Mouse (Mus musculus) stomach, postnatal 0 days (tissue): ENCODE measurements around the gene Pde11a. TPM values are rescaled to one million over a fixed set of nuclear protein-coding genes. Genes with fewer than 3 reads are reported as not detected.

ENCODE experiments used
- ATAC-seq: fragments of 200-750 bp; cut with Nextera tagmentation; 2 replicates; pipeline ENCODE4 v1.8.0; 2017; ENCODE audit not compliant: low FRiP score, low TSS enrichment
- DNase-seq: peaks from one replicate; pipeline ENCODE4 v3.0.0-alpha.2; 2016; ENCODE audit warnings: low spot score
- H3K27ac ChIP-seq: fragments of 300-500 bp; sonication (generic); replicated peaks from 2 replicates; pipeline ENCODE4 v1.5.1; 2014; ENCODE audit warnings: mild to moderate bottlenecking, control low read depth
- H3K27me3 ChIP-seq: fragments of 300-500 bp; sonication (generic); 2 replicates; pipeline ENCODE4 v1.6.1; 2014; ENCODE audit warnings: low read length; ENCODE audit not compliant: control insufficient read depth, insufficient read depth
- H3K36me3 ChIP-seq: fragments of 300-500 bp; sonication (generic); 2 replicates; pipeline ENCODE4 v1.6.1; 2014; ENCODE audit warnings: low read length, mixed read lengths; ENCODE audit not compliant: control insufficient read depth, insufficient read depth
- H3K4me1 ChIP-seq: fragments of 300-500 bp; sonication (generic); replicated peaks from 2 replicates; pipeline ENCODE4 v1.6.1; 2014; ENCODE audit warnings: antibody characterized with exemption; ENCODE audit not compliant: control insufficient read depth, insufficient read depth
- H3K4me2 ChIP-seq: fragments of 300-500 bp; sonication (generic); replicated peaks from 2 replicates; pipeline ENCODE4 v1.6.1; 2014; ENCODE audit warnings: low read depth, mild to moderate bottlenecking, control low read depth, moderate library complexity
- H3K4me3 ChIP-seq: fragments of 300-500 bp; sonication (generic); 2 replicates; pipeline ENCODE4 v1.5.1; 2014; ENCODE audit warnings: low read depth, low read length, control low read depth
- H3K9ac ChIP-seq: fragments of 300-500 bp; sonication (generic); 2 replicates; pipeline ENCODE4 v1.6.1; 2014; ENCODE audit warnings: mild to moderate bottlenecking, low read length, control low read depth, mixed read lengths
- H3K9me3 ChIP-seq: fragments of 300-500 bp; sonication (generic); 2 replicates; pipeline ENCODE4 v1.6.1; 2016; ENCODE audit warnings: low read length; ENCODE audit not compliant: control insufficient read depth
- CTCF ChIP-seq: IDR thresholded peaks from 2 replicates; pipeline ENCODE4 v1.5.1; 2016; ENCODE audit warnings: antibody characterized with exemption, low read depth, mild to moderate bottlenecking, moderate library complexity
- EP300 ChIP-seq: optimal IDR thresholded peaks from 2 replicates; pipeline ENCODE3; 2016; ENCODE audit warnings: antibody characterized with exemption
- WGBS: fragments of 180-500 bp; shearing (Covaris S2); extraction: QIAGEN DNeasy Blood & Tissue Kit; methylation state at CpG from one replicate; pipeline ENCODE4 v1.1.7; 2014; 5-methylcytosine and 5-hydroxymethylcytosine counted together
- polyA plus RNA-seq: library from polyadenylated mRNA; unstranded; fragments of >200 nt; fragmentation: Nextera tagmentation; extraction: Ambion mirVana; gene quantifications from 2 replicates; pipeline ENCODE4 v1.2.1, GENCODE M21; 2015

Pde11a gene
- polyA plus RNA-seq, 1 experiment from 2014 or later, result 0.12 TPM

DNA sequence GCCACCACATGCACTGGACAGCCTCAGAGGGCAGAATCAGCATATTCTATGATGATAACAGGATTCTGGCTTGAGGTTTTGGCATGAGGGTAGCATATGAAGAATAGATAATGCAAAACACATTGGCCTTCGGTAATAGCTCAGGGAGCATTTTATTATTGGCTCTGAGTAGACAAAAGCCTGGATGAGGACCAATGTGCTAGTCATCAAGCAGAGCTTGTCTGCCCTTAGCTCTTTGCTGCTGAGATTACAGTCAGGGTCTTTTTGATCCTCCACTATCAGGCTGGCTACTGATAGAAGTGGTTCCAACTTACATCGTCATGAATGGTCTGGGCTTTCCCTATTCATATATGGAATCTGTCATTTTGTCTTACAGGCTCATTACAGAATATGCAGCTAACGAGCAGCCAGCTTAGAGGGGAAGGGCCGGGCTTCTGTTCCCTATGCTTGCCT lies 52.3 kb downstream of the Pde11a start:
- no peak for ATAC-seq
- WGBS, result 68% methylated on average over 4 of the region's 4 CpGs
- TF ChIP-seq CTCF (no peak), EP300 (no peak)

DNA sequence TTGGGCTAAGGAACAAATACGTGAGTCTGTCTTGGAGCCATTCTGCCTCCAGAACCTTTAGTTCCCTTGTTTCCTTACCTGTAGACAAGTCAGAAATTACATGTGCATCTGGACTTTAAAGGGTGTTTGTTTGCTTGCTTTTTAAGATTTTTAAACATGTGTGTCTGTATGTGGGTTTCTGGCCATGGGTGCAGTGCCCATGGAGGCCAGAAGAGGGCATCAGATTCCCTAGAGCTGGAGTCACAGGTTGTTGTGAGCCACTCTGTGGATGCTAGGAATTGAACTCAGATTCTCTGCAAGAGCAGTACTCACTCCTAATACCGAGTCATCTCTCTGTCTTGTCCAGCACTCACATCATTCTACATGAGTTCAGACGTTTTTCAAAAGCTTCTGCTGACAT lies 53.4 kb downstream of the Pde11a start:
- H3K27ac ChIP-seq, result no peak overlapping the region
- H3K9ac ChIP-seq, result no peak overlapping the region
- no peak for ATAC-seq
- H3K36me3 ChIP-seq, result no peaks in the 10 kb centered on the region
- no peaks in the 10 kb centered on the region for H3K27me3 ChIP-seq
- no peak for DNase-seq
- peak; percentile 24; the same call in 1 of the 2 replicates for TF ChIP-seq CTCF
- no peak for TF ChIP-seq EP300
- H3K4me3 ChIP-seq, result no peak overlapping the region
- no peaks in the 10 kb centered on the region for H3K4me1 ChIP-seq
- H3K9me3 ChIP-seq, result no peaks in the 10 kb centered on the region
- 82% methylated on average over 3 of the region's 3 CpGs for WGBS
- H3K4me2 ChIP-seq, result no peak overlapping the region

More for the DNA sequence above, 52.3 kb downstream of the Pde11a start:
- no peaks in the 10 kb centered on the region for H3K36me3 ChIP-seq
- no peak overlapping the region for H3K9ac ChIP-seq
- no peaks in the 10 kb centered on the region for H3K27me3 ChIP-seq
- DNase-seq, result no peak
- H3K4me2 ChIP-seq, result no peak overlapping the region
- H3K27ac ChIP-seq, result no peak overlapping the region
- no peaks in the 10 kb centered on the region for H3K9me3 ChIP-seq
- H3K4me1 ChIP-seq, result no peaks in the 10 kb centered on the region
- H3K4me3 ChIP-seq, result no peak overlapping the region

DNA sequence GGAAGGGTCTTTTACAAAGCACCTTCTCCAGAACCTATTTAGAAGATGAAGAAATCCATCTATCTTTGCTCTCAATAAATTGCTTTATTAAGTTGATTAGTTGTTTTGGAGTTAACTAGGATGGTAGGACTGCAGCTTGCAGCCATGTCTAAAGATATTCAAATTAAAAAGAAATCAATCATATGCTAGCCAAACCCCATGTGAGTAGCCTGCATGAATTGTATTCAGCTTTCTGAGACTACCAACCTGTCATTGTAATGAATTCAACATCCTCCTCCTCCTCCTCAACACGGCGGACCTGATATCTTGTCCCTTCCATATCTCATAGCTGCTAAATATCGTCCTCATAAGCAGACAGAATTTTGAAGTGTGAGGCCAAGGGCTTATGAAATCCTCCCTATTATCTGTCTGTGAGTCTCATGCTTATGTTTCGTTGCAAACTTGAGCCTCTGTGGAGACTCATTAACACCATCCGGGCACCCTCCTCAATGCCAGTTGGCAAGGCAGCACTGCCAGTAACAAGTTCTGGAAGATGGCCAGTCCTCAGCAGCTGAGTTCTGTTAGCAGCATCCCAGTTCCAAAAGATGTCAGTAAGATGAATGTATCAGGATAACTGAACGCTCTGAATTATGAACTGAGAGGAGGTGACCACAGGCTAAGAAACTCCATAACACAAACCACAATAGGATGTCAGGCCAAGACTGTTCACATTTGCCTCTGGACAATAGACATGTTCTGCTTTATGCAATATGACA lies 55.0 kb downstream of the Pde11a start:
- TF ChIP-seq CTCF (no peak), EP300 (no peak)
- ATAC-seq, result no peak

DNA sequence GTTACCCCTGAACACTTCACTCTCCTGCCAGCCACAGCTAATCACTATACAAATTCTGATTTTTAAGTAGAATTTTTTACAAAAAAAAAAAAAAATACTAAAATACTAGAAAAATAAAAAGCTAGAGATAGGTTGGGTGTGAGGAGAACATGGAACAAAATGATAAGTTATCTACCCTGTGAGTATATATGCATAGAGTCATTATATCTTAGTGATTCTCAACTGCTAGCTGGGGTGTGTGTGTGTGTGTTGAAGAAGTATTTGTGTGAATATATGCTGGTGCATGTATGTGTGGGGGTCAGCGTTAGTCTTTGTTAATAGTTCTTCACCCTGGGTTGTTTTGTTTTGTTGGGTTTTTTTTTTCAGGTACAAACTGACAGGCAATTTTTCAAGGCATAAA lies 69.1 kb downstream of the Pde11a start:
- no peak overlapping the region for H3K4me3 ChIP-seq
- H3K9ac ChIP-seq, result no peak overlapping the region
- no peaks in the 10 kb centered on the region for H3K4me1 ChIP-seq
- TF ChIP-seq CTCF, result no peak
- no peak for TF ChIP-seq EP300
- no peaks in the 10 kb centered on the region for H3K36me3 ChIP-seq
- no peak overlapping the region for H3K27ac ChIP-seq
- 67% methylated on average over 1 of the region's 1 CpGs for WGBS
- DNase-seq, result no peak
- ATAC-seq, result no peak
- no peaks in the 10 kb centered on the region for H3K27me3 ChIP-seq
- H3K4me2 ChIP-seq, result no peak overlapping the region
- H3K9me3 ChIP-seq, result no peaks in the 10 kb centered on the region

More for the DNA sequence above, 55.0 kb downstream of the Pde11a start:
- no peaks in the 10 kb centered on the region for H3K4me1 ChIP-seq
- H3K9ac ChIP-seq, result no peak overlapping the region
- no peaks in the 10 kb centered on the region for H3K36me3 ChIP-seq
- peak; percentile 16 for DNase-seq
- no peak overlapping the region for H3K4me2 ChIP-seq
- H3K27me3 ChIP-seq, result no peaks in the 10 kb centered on the region
- H3K4me3 ChIP-seq, result no peak overlapping the region
- H3K9me3 ChIP-seq, result no peaks in the 10 kb centered on the region
- 69% methylated on average over 6 of the region's 6 CpGs for WGBS
- H3K27ac ChIP-seq, result no peak overlapping the region

DNA sequence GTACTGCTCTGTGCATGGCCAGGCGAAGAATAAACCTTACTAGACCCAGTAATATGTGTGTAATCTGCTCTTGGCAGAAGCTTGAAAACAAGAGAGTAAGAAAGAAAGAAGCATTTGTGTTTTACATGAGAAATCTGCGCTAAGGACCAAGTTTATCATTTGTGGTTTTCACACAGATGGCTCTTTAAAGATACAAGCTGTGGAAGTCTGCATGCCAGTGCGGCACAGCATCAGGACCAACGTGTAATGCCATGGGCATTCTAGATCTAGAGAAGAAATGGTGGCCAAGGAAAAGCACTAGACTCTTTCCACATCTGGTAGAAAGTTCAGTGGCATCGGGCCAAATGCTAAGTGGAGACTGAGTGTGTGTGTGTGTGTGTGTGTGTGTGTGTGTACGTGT lies 71.2 kb downstream of the Pde11a start:
- TF ChIP-seq EP300 (no peak), CTCF (no peak)

DNA sequence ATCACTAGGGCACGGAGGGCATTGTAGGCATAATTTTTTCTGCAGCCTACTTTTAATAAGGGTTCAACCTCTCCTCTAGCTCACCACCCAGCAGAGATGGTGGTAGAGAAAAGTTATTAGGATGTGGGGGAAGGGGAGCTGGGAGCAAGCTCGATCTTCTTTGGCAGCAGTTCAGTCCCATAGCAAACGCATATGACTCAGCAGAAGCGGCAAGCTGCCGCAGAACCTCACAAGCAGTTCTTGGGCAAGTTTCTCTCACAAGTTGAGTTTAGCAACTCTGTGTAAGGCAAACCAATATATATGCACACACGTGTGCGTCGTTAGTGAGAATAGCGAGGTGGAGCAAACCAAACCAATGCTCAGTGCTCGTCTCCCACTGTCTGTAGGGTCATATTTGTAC lies 72.0 kb downstream of the Pde11a start:
- DNase-seq, result no peak
- WGBS, result 82% methylated on average over 10 of the region's 10 CpGs
- TF ChIP-seq CTCF, result no peak
- no peak for TF ChIP-seq EP300

More for the DNA sequence above, 71.2 kb downstream of the Pde11a start:
- H3K27me3 ChIP-seq, result no peaks in the 10 kb centered on the region
- no peaks in the 10 kb centered on the region for H3K4me1 ChIP-seq
- H3K4me2 ChIP-seq, result no peak overlapping the region
- ATAC-seq (no peak), DNase-seq (no peak)
- H3K4me3 ChIP-seq, result no peak overlapping the region
- no peaks in the 10 kb centered on the region for H3K9me3 ChIP-seq
- 87% methylated on average over 6 of the region's 6 CpGs for WGBS
- no peak overlapping the region for H3K27ac ChIP-seq
- H3K9ac ChIP-seq, result no peak overlapping the region
- H3K36me3 ChIP-seq, result no peaks in the 10 kb centered on the region

More for the DNA sequence above, 72.0 kb downstream of the Pde11a start:
- no peak overlapping the region for H3K4me2 ChIP-seq
- no peaks in the 10 kb centered on the region for H3K4me1 ChIP-seq
- no peak overlapping the region for H3K27ac ChIP-seq
- H3K27me3 ChIP-seq, result no peaks in the 10 kb centered on the region
- no peaks in the 10 kb centered on the region for H3K9me3 ChIP-seq
- H3K36me3 ChIP-seq, result no peaks in the 10 kb centered on the region
- no peak overlapping the region for H3K9ac ChIP-seq
- ATAC-seq, result no peak
- no peak overlapping the region for H3K4me3 ChIP-seq
